Comparison of ENCODE assay signal across 8 mouse cellular contexts in genomic region chr12:24975115-24975733, GRCm38 (mm10). TPM values are rescaled to one million over a fixed set of nuclear protein-coding genes. Genes with fewer than 3 reads are reported as not detected.
DNase-seq lines count a peak whose midpoint lies in the region; ATAC-seq and TF ChIP-seq lines count a peak whose summit lies in the region.

No protein-coding gene starts in this region.

- 0 out of 2 replicates have a peak, but pooled peaks have one; percentile 10 for TF ChIP-seq CTCF in lung, adult 2 months (IDR thresholded peaks at IDR 0.05; ENCODE audit: insufficient read depth, low read length)

- H3K36me3 ChIP-seq in hindbrain, embryonic 10.5 days, result no peaks in the 10 kb centered on the region
- no peaks in the 10 kb centered on the region for H3K36me3 ChIP-seq in neural tube, embryonic 15.5 days

- no peaks in the 10 kb centered on the region for H3K9me3 ChIP-seq in hindbrain, embryonic 10.5 days
- no peaks in the 10 kb centered on the region for H3K9me3 ChIP-seq in neural tube, embryonic 15.5 days (replicated peaks)

- WGBS in hindbrain, embryonic 10.5 days, result under 1% methylated on average over 31 of the region's 31 CpGs
- WGBS in lung, adult 2 months, result under 1% methylated on average over 31 of the region's 31 CpGs
- under 1% methylated on average over 31 of the region's 31 CpGs for WGBS in neural tube, embryonic 15.5 days

- peak overlapping the region; percentile 91 for H3K27ac ChIP-seq in hindbrain, embryonic 10.5 days
- H3K27ac ChIP-seq in neural tube, embryonic 15.5 days (replicated peaks), result peak overlapping the region; percentile 96

- peak; percentile 58 for ATAC-seq in frontal cortex, adult (ENCODE audit: low TSS enrichment)
- peak; percentile 80 for ATAC-seq in neural tube, embryonic 15.5 days (ENCODE audit: low FRiP score)

- TF ChIP-seq POLR2A in lung, adult 2 months (IDR thresholded peaks at IDR 0.05; ENCODE audit: borderline replicate concordance, extremely low read depth, low read depth, low read length), result no peak

- H3K4me3 ChIP-seq in hindbrain, embryonic 10.5 days, result peak overlapping the region; percentile 84
- peak overlapping the region; percentile 94 for H3K4me3 ChIP-seq in lung, adult 2 months (replicated peaks; ENCODE audit: extremely low read depth, low read depth, low read length)
- H3K4me3 ChIP-seq in neural tube, embryonic 15.5 days (replicated peaks), result peak overlapping the region; percentile 84

- peak overlapping the region; percentile 54 for H3K4me2 ChIP-seq in neural tube, embryonic 15.5 days

- peak; percentile 81 for DNase-seq in R1 (ENCODE audit: low read depth, low spot score)
- peak; percentile 78 for DNase-seq in cerebellum, adult 9-11 months
- DNase-seq in hindbrain, embryonic 10.5 days (ENCODE audit: low spot score), result peak; percentile 63
- DNase-seq in layer of hippocampus, adult 8-10 months (ENCODE audit: low spot score in 2 of 2), result peak; percentile 61 to 76
- peak; percentile 65 for DNase-seq in lung, adult 2 months
- peak; percentile 62 for DNase-seq in testis, postnatal 10 days (ENCODE audit: low spot score)

- H3K27me3 ChIP-seq in hindbrain, embryonic 10.5 days (ENCODE audit: insufficient read depth, poor library complexity, severe bottlenecking), result no peaks in the 10 kb centered on the region
- no peaks in the 10 kb centered on the region for H3K27me3 ChIP-seq in neural tube, embryonic 15.5 days (replicated peaks)

- peaks cover 13% of the 10 kb centered on the region for H3K4me1 ChIP-seq in hindbrain, embryonic 10.5 days (replicated peaks)
- H3K4me1 ChIP-seq in lung, adult 2 months (ENCODE audit: control insufficient read depth, insufficient read depth, low read length), result peaks cover 7% of the 10 kb centered on the region; the same call in 1 of the 2 replicates
- peaks cover 29% of the 10 kb centered on the region for H3K4me1 ChIP-seq in neural tube, embryonic 15.5 days

- peak overlapping the region; percentile 79 for H3K9ac ChIP-seq in neural tube, embryonic 15.5 days (replicated peaks)

RNA-seq across cellular contexts. Expression of gene Kidins220, which starts 0.5 kb away (rescaled TPM):
- 24.8 and 38.1 TPM in 2 replicates for polyA plus RNA-seq in hindbrain, embryonic 10.5 days (2016; fragmentation: Nextera tagmentation; extraction: Ambion mirVana)
- total RNA-seq in layer of hippocampus, adult 8-10 months (2022), result 100 to 1,000 TPM; 331 to 351 (median 339) TPM
- polyA plus RNA-seq in lung, adult 2 months (2012; rRNA removed), result 37.8 and 56.5 TPM in 2 replicates
- polyA plus RNA-seq in neural tube, embryonic 15.5 days (2015; fragmentation: Nextera tagmentation; extraction: Ambion mirVana), result 96.4 and 108 TPM in 2 replicates

Comparison
In these comparisons a context has a peak if more than half of its experiments do, and no peak if none do; other contexts are left out.
1. Peak in every context shown above with its lines: DNase-seq, ATAC-seq, H3K4me3 ChIP-seq and H3K27ac ChIP-seq.